Mouse (Mus musculus) cerebellum, adult 11 months (tissue): ENCODE measurements at regions not wholly inside any gene's neighbourhood (a gene's known extent, or its start where the extent isn't known, plus 50 kb on each side); places are given as distances from the start of the nearest gene placed in this dataset.

Experiments
- DNase-seq: peaks from one replicate; pipeline ENCODE4 v3.0.0; 2022

- no peak for DNase-seq
Observed at GRCm38 (mm10) chr15:36916998-36917397, 90.6 kb downstream of the Zfp706 start.

DNA sequence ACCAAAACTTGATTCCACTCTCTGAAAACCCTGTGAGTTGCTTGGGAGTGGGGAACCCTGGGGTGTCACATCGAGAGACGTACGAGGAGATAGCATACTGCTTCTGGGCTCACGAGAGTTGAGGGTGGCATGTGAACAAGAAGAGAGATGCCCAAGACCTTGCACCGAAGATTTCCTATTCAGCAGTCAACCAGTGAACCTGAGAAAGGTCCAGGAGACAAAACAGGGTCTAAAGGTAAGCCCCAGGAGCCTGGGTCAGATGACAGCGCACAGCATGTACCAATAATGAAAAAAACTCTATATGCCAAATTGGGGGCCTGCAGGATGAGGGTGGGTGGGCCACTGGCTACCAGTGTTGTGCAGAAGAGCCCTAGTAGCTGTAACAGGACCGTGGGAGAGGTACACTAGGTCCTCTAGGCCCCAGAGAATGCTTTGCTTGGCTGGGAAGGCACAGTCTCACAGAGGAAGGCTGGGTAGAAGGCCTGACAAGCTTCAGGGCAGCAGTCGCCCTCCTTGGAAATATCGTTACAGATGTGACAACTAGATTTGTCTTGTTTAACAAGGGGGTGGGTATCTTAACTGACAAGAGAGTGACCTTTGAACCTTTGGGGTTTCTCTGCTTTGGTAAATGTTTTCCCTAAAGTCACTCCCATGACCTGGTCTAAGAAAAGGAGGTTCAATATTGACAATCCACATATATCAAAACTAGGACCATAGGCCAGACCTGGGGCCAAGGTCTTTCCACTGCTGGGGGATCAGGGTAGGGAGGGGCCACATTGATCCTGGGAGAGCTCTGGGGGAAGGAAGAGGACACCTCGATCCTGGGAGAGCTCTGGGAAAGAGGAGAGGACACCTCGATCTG is 93.1 kb downstream of the Zfp706 start:
- no peak for DNase-seq

DNA sequence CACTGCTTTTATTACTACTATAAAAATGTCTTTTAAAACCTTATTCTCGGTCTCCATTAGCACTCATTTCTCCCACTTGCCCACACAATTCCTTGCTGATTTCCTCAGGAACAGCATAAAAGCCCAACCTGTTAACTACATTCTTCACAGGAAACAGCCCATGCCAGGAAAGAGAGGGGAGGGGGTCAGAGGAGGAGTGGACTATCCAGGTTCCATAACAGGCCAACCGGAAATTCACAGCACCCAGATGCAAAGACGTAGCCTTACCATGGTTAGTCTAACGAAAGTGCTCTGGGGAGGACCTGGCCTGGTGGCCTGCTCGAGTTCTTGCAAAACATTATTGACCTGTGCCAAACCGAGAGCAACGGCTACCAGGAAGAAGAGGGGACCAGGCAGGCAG is 94.3 kb downstream of the Zfp706 start:
- no peak for DNase-seq

- DNase-seq = no peak
Observed at GRCm38 (mm10) chr15:36910272-36910671, 97.3 kb downstream of the Zfp706 start.

DNA sequence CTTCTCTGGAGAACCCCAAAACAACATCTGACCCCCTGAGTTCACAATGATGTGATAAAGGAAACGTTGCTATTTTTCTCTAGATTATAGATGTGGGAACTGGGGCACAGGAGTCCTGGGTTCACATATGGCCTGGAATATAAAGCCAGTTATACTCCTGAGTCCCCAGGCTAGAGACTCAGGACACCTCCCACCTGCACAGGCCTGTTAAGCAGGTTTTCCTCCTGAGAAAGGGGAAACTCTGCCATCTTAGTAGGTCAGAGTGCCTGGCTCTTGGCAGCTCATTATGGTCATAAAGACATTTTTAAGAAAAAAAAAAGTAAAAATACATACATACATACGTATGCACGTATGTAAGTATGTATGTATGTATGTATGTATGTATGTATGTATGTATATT is 98.1 kb downstream of the Zfp706 start:
- DNase-seq = no peak

DNA sequence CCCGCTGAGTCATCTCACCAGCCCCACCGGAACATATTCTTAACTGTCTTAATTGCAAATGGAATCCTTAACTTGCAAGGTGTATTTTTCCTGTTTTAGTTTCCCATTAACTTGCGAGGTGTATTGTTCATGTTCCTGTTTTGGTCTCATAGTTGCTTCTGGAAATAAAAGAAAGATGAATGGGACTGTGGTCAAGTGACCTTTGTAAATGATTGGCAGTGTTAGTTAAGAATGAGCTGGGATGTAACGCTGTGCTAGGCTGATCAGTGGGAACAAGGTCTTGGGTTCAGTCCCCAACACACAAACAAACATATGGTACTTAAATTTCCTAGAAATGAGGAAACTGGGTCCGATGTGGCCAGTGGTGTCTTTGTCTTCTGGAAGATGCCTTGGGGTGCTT is 100.8 kb downstream of the Zfp706 start:
- DNase-seq = no peak

DNA sequence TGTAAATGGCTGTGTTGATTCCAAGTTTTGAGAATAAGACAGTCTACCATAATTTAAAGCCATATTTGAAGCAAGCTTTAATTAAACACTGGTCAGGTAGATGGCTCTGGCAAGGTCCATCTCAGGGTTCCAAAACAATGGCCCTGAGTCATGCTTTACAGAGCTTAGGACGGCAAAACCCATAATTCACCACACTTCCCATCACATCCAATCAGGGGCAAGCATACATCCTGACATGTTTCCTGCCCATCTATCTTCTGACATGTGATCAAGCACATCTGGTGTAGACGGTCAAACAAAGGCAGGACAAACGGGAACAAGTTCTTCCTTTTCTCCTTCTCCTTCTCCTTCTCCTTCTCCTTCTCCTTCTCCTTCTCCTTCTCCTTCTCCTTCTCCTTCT is 101.5 kb downstream of the Zfp706 start:
- DNase-seq = no peak

DNA sequence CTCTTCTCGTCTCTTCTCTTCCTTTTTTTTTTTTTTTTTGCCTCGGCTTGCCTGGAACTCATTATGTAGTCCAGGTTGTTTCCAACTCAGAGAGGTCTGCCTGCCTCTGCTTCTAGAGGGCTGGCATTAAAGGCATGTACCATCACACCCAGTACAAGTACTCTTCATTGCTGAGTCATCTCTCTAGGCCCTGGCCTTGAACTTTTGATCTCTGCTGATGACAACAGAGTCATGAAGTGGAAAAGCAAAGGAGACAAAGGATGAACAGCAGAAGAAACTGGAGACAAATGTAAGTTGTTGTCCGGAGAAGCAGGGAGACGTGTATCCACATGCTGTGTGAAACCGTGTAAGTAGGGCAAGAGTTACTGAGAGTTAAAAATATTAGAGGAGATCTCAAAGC is 103.7 kb downstream of the Zfp706 start:
- DNase-seq = no peak

DNA sequence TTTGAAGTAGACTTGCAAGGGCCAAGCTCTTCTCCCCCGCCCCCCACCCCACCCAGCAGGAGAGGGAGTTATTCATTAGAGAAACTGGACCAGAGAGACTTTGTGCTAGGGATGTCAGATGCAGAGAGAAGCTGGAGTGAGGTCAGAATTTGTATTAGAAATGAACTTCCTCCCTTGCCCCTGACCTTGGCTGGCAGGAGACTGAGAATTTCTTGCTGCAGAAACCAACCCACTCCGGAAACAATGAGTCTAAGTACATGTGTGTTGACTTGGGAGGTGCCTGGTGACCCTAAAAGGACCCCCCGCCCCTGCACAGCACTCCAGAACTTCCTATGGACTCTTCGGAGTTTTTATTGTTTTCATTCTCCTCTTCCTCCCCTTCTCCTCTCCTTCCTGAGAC is 104.3 kb downstream of the Zfp706 start:
- no peak for DNase-seq

GRCm38 (mm10) chr15:36901830-36902285 is 105.7 kb downstream of the Zfp706 start:
- no peak for DNase-seq

GRCm38 (mm10) chr15:36901350-36901749 is 106.2 kb downstream of the Zfp706 start:
- no peak for DNase-seq

GRCm38 (mm10) chr15:36900940-36901339 is 106.6 kb downstream of the Zfp706 start:
- no peak for DNase-seq

GRCm38 (mm10) chr15:36899882-36900281 is 107.7 kb downstream of the Zfp706 start:
- no peak for DNase-seq

- no peak for DNase-seq
Observed at GRCm38 (mm10) chr15:36898857-36899523, 108.6 kb downstream of the Zfp706 start.

GRCm38 (mm10) chr15:36898326-36898725 is 109.2 kb downstream of the Zfp706 start:
- no peak for DNase-seq

- no peak for DNase-seq
Observed at GRCm38 (mm10) chr15:36896265-36896664, 111.3 kb downstream of the Zfp706 start.

GRCm38 (mm10) chr15:36895031-36895430 is 112.5 kb downstream of the Zfp706 start:
- no peak for DNase-seq

- DNase-seq = no peak
Observed at GRCm38 (mm10) chr15:36893407-36893969, 114.1 kb downstream of the Zfp706 start.

DNA sequence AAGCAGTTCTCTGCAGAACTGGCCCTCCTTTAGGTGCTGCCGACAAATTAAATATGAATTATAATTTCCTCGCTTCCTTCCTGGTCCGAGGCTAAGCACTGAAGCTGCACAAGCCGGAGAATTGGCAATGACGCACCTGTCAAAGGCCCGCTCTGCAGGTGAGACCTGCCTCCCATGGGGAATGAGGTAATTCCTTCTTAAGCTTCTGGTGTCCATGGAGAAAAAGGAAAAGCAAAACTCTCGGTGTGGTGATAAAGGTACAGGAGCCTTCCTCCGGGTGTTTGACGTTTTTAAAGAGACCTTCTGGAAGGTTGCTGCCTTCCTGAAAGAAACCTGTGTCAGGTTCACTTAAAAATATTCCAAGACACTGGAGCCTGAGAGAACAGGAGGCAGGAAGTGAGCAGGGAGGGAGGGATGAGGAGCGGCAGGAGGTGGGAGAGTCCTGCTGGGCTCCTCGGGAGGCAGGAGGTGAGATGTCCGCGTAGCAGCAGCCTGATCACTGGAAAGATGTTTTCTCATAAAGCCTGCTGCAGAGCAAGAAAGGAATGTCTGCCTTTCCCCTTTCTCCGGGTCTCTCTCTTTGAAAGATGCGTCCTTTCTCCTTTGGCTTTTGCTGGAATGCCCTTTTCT is 114.9 kb downstream of the Zfp706 start:
- DNase-seq = peak; percentile 70

DNA sequence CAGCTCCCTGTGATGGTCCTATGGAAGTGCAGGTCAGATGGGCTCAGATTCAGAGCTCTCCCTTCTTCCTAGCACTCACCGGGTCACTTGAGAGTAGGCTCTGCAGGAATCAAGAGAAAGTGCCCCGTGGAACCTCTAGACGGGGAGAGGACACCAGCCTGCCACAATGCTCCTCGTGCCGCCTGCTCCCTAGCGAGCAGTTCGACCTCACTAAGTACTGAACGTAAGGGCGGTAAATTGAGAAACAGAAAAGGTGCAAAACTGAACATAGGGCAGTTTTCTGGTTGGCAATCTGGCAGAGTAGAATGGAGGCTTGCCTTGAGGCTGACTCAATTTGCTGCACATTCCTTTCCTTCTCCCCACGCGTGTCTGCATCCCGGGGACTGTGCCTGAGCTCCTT is 115.7 kb downstream of the Zfp706 start:
- no peak for DNase-seq

DNA sequence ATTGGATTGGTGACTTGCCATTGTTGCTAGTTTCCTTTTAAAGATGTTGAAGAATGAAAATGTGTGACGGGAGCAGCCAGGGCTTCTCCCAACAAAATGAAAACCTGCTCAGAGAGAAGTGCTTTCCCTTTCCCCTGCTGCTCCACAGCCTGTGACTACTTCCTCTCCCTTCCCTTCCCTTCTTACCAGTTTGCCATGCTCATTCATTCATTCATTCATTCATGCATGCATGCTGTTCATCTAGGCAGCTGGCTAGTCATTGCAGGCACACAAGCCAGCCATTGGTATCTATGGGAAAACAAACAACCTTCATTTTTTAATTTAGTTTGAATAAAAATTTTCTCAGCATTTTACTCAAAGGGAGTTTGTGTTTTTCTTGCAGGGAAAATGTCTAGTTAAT is 116.3 kb downstream of the Zfp706 start:
- DNase-seq = no peak

DNA sequence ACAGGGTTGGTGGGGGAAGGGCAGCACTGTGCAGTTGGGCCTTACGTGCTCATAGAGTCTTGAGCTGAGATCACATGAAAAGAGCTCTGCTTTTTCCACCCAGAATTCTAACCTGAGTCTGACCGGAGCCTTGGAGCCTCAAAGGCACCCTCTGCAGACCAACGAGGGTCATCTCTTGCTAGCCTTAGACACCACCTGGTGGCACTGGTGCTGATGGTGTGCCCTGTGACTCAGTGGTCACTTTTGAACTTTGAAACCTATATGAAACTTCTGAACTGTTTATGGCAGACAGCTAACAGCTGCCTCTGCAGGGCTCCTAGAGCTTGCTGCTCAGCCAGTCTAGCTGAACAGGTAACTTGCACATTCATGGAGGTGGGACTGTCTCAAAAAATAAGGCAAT is 118.5 kb downstream of the Zfp706 start:
- DNase-seq = no peak

DNA sequence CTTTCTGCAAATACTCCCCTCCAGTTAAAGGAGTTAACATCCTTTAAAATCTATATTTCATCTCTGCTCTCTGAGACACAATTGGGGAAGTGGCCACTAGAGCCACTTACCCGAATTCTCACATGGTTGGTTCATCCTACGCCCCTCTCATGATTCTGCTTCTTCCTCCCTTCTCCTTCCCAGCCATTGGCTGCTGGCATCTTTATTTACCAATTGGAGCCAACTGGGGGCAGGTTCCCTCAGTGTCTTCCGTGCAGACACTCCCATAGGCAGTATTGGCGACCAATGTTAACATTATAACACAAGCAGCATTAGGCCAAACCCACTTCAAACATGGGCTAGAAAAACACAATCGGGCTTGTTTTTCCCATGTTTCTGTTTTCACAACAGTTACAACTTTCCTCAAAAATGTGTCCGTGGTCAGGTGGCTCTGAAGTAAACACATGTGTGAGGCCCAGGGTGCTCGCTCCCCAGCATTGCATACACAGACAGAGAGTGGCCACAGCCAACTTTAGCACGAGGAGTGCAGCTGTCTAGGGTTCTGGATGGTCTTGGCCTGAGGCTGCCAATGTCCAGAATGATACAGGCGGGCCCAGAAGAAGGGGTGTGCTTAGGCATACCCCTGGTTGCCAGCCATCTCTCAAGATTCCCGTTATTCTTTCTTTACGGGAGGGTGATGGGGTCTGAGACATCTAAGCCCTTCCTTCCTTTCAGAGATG is 119.1 kb downstream of the Zfp706 start:
- no peak for DNase-seq
